Mouse (Mus musculus): ENCODE measurements at regions not wholly inside any gene's neighbourhood (a gene's known extent, or its start where the extent isn't known, plus 50 kb on each side); places are given as distances from the start of the nearest gene placed in this dataset.

DNA sequence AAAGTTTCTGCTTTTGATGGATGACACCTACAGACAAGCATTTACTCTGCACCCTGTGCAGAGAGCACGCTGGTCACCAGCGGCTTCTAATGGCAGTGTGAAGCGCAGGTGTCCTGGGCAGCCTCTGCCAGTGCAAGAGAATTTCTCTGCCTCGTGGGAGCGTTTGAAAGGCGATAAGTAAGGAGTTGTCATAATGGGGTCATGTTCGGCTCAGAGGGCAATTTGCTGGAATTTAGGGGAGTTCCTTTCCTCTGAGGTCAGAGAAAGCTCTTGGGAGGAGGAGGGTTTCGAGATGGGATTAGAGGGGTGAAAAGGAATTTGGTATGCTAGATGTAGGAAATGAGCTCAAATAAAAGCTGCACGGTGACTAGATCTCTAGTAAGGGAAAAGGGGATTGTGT is 144.5 kb downstream of the Ttc32 start:
- DNase-seq (ENCODE audit: low read depth, low spot score) = no peak

DNA sequence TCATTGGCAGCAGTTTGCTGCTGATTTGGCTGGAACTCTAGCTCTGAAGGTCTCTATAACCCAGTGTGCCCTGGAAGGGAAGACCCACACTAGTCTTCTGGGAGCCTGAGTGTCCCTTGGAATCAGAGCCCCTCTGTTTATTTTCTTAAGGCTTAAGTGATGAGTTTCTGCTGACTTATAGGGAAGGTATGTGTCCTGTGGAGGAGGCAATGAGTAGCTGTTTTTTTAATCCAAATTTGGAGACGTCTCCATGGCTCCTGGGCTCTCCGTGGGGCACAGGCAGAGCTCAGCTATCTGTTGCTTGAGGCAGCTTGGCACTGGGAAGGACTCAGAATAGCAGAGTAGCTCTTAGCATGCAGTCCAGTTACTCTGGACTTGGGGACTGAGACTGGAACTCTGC is 146.4 kb downstream of the Ttc32 start:
- no peak for DNase-seq (ENCODE audit: low read depth, low spot score)

DNA sequence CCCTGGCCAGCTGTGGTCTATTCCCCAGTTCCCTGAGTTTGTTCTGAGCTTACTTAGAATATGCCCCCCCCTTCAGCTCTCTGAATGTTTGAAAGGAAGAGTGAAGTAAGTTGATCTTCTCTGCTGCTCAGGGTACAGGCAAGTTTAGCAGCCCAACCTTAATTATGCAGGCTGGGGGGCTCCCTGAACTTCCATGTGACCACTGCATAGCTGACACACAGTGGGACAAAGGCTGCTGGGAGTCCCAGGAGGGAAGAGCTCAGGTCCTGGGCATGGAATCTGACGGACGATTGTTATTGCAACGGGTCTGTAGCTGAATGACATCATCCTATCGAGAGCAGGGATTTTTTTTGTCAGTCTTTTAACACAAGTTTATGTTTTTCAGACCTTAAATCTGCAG is 148.8 kb downstream of the Ttc32 start:
- DNase-seq (ENCODE audit: low read depth, low spot score) = no peak

- no peak for DNase-seq (ENCODE audit: low read depth, low spot score)
These were observed 150.9 kb downstream of the Ttc32 start for GRCm38 (mm10) chr12:9180677-9181076.

GRCm38 (mm10) chr12:9191721-9192120 is 161.9 kb downstream of the Ttc32 start:
- DNase-seq (ENCODE audit: low read depth, low spot score) = peak; percentile 11

- no peak for DNase-seq (ENCODE audit: low read depth, low spot score)
These were observed 169.5 kb downstream of the Ttc32 start for GRCm38 (mm10) chr12:9199321-9199720.

- DNase-seq (ENCODE audit: low read depth, low spot score) = no peak
These were observed 182.4 kb downstream of the Ttc32 start for GRCm38 (mm10) chr12:9212211-9212610.

GRCm38 (mm10) chr12:9224971-9225370 is 195.2 kb downstream of the Ttc32 start:
- DNase-seq (ENCODE audit: low read depth, low spot score) = no peak

DNA sequence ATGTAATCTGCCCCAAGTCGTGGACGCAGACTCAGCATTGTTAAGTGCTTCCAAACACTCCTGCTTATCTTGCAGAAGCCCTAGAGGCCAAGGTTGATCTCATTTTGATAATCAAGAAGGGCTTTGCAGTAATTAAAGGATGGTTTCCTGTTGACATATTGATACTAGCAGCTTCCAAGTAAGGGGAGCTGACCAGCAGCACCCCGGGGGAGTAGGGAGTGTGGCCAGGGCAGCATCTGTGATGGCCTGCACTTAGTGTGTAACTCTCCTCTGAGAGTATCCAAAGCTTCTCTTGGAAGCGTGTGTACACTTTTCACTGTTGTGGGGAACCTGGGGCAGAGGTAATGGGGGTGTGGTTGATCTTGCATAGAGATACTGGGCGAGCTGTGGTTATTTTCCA is 198.1 kb downstream of the Ttc32 start:
- DNase-seq (ENCODE audit: low read depth, low spot score) = no peak

- DNase-seq (ENCODE audit: low read depth, low spot score) = no peak
These were observed 198.7 kb downstream of the Ttc32 start for GRCm38 (mm10) chr12:9228486-9228885.

GRCm38 (mm10) chr12:9229981-9230380 is 200.2 kb downstream of the Ttc32 start:
- DNase-seq (ENCODE audit: low read depth, low spot score) = no peak

- DNase-seq (ENCODE audit: low read depth, low spot score) = no peak
These were observed 200.8 kb downstream of the Ttc32 start for GRCm38 (mm10) chr12:9230576-9230975.

DNA sequence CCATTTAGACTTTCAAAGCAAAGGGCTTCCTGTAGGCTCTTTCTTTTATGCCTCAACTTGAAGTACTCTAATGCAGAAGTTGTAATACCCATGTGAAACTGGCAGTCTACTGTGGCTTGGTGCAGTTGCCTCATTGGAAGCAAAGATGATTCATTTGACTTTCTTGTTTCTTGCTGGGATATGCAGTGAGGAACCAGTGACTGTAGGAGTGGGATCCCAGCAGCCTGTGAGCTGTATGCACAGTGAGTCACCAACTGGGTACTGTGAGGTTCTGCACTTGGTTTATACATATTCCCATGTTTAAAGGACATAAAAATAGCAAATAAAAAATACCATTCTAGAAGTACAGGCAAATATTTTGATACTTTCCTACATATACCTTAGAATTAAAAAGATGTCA is 202.6 kb downstream of the Ttc32 start:
- DNase-seq (ENCODE audit: low read depth, low spot score) = no peak

GRCm38 (mm10) chr12:9235866-9236265 is 206.1 kb downstream of the Ttc32 start:
- no peak for DNase-seq (ENCODE audit: low read depth, low spot score)

DNA sequence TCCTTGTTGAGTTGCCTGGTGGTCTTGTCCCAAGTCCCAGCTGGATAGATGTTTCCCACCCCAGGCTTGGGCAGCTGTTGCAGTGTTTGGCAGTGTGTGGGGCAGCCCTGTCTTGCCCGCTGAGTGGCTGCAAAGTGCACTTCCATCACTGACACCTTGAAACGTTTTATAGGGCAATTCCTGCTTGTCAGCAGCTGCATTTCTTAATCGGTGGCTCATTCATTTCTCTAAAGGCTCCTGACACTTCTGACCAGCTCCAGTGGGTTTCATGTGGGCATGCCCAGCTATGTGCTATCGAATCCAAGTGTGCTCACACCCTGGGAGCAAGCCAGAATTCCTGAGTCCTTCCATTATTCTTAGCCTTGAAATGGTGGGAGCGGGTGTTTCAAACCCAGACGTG is 207.7 kb downstream of the Ttc32 start:
- DNase-seq (ENCODE audit: low read depth, low spot score) = no peak

- no peak for DNase-seq (ENCODE audit: low read depth, low spot score)
These were observed 208.2 kb downstream of the Ttc32 start for GRCm38 (mm10) chr12:9237955-9238354.

DNA sequence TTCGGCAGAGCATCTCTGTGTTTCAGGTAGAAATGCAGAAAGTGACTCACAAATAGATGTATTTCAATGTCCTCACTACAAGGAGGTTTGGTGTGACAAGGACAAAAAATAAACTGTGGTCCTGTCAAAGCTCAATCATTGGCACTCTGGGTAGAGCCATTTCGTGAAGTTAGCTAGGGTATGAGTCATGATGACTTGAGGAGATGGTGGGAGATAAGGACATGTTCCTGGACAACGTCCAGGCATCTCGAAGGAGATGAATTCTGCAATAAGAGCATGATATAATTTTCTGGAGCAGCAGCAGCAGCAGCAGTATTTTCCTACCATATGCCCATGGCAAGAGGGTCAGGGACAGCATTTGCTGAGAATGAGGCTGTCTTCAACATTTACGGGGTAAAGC is 217.7 kb downstream of the Ttc32 start:
- no peak for DNase-seq (ENCODE audit: low read depth, low spot score)

DNA sequence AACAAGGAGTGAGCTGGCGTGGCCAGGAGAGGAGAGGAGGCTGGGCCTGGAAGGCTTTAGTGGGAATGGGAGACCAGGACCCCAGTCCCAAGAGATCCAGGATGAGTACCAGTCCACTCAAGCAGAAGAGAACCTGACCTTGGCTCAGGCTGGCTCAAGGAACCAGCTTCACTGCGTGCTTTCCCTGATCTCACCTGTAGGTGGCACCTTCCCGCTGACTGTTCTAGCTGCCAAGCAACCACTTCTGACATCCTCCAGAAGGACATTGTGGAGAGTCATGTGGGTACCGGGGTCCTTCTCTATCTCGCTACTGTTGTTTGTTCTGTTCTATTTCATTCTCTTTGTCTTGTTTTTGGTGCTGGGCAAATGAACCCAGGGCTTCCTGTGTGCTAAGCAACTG is 222.0 kb downstream of the Ttc32 start:
- peak; percentile 56 for DNase-seq (ENCODE audit: low read depth, low spot score)

GRCm38 (mm10) chr12:9253306-9254074 is 223.7 kb downstream of the Ttc32 start:
- DNase-seq (ENCODE audit: low read depth, low spot score) = no peak

DNA sequence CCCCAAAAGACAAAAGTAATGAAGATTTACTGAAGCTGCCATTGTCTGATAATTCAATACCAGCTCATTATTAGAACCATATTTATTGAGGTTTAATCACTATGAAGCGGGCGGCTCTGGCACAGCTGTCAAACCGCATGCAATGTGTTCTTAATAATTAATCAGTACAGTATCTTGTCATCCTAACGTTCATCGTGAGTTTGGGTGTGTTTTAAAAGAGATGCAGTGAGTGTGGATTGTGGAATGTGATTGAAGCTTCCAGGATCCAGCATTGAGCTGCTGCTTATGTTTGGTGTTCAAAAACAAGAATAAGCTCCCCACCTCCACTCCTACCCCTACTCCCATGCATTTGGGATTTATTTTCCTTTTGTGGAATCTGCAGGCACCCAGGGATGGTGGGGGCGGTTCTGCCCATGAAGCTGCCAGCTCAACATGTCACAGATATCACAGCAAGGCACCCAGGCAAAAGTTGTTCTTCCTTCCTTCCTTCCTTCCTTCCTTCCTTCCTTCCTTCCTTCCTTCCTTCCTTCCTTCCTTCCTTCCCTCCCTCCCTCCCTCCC is 224.6 kb downstream of the Ttc32 start:
- no peak for DNase-seq (ENCODE audit: low read depth, low spot score)

GRCm38 (mm10) chr12:9255661-9256486 is 226.1 kb downstream of the Ttc32 start:
- no peak for DNase-seq (ENCODE audit: low read depth, low spot score)

GRCm38 (mm10) chr12:9256487-9256820 is 226.7 kb downstream of the Ttc32 start:
- no peak for DNase-seq (ENCODE audit: low read depth, low spot score)

DNA sequence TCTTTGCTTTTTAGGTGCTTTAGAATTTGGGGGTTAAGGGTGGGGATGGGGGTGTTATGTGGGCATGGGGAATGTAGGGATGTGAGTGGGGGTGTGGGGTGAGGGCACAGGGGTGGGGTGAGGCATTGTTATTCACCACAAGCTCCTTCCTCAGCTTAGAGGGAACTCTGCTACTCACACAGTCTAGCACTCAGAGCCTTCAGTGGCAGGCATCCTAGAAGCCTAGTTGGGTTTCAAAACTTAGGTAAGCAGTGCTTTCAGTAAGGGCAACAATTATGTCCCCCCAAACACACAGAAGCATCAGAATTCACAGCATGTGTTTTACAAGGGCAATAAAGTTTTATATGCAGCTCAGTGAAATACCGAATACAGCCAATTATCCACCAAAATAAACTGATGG is 228.4 kb downstream of the Ttc32 start:
- no peak for DNase-seq (ENCODE audit: low read depth, low spot score)

All from ZHBTc4 (cell line).